Mouse (Mus musculus) heart, adult 9 months (tissue): ENCODE measurements around the gene D11Wsu47e.

Experiments
- DNase-seq, 2 experiments: peaks; one replicate each; pipeline ENCODE4 v3.0.0; 2022; ENCODE audit warnings: low spot score in 2 of 2

Gene D11Wsu47e

DNA sequence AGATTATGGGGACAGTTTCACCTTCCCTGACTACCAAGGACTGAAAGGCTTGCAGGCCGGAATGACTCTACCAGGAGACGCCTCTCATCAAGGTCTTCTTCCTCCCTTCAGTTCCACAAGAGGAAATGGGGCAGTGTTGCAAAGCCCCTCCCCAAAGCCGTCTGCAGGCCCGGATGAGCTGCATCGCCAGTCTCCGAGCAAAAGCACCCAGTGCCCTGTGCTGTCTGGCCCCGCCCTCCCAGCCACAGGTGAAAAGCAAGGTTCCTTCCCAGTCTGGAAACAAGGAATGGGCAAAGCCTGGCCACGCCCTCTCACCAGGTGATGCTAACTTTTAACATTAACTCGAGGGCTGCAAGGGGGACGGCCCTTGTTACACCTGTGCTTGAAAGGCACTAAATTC, 17.6 kb upstream of the D11Wsu47e start:
- DNase-seq: no peak

- no peak for DNase-seq
Observed at GRCm38 (mm10) chr11:113667122-113667521, 17.1 kb upstream of the D11Wsu47e start.

- no peak for DNase-seq
Observed at GRCm38 (mm10) chr11:113667704-113668103, 16.5 kb upstream of the D11Wsu47e start.

GRCm38 (mm10) chr11:113668857-113669256, 15.4 kb upstream of the D11Wsu47e start:
- DNase-seq: no peak

- DNase-seq: no peak
Observed at GRCm38 (mm10) chr11:113669711-113670110, 14.5 kb upstream of the D11Wsu47e start.

DNA sequence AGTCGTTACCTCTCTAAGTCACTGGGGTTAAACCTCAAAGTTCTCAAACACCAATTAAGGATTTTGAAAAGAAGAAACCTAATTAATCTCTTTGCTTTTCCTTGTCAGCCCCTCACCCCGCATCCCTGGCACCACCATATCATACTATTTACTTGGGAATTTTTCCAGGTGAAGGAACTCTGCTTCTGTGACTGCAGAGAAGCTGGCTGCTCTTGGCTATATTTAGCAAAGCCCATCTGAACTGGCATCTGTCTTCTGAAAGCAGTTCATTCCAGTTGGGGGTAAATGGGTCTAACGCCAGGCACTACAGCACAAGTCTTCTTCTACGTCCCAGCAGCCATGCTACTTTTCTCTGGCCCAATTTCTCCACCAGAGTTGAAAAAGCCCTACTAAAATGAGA, 10.6 kb upstream of the D11Wsu47e start:
- DNase-seq: no peak

DNA sequence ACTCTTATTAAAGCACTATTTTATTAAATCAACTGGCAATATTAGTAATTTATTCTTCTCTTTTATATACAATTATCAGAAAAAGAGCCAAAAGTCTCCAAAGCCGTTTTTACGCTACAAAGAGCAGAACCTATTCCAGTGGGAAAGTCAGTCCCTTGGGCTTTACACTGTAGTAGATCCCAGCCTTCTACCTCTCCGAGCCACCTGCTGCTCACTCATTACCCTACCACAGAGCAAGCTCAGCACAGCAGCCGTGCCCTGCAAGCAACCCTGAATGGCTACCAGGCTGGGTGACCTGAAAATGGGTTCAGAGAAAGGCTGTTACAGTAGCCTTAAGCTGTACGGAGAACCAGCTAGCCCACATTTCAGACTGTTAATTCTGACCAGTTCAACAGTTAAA, 9.6 kb upstream of the D11Wsu47e start:
- DNase-seq: no peak

GRCm38 (mm10) chr11:113676847-113677246, 7.4 kb upstream of the D11Wsu47e start:
- no peak for DNase-seq

DNA sequence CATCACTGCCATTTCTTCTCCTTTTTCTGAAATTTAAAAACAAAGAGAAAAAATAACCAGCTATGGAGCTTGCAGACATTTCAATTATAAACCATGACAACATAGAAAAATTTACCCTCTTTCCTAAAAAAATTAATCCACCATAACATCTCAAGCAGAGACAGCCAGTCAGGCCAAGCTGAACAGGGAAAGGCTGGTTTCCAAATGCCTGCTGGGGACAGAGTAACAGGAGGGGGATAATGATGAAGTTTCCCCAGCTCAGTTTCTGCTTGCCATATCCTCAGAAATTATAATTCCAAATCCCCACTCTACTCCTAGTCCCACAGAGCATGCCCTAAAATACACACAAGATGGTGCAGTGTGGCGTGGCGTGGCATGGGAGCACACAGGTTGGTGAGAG, 6.8 kb upstream of the D11Wsu47e start:
- no peak for DNase-seq

DNA sequence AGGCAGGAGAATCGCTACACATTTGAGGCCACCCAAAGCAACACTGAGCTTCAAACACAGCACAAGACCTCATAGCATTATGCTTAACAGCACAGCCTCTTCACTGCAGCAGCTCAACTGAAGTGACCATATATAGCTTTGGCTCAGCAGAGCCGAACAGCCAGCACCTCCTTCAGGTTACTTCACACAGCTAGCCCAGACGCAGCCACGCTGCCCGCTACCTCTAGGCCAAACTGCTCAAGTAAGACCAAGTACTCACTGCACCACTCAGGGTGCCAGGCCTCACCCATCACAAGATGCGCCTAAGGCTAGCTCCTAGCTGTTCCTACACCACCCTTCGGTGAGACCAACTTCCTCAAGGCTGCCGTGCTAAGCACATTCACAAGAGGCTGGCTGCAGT, 5.8 kb upstream of the D11Wsu47e start:
- DNase-seq: peak in 1 of 2 experiments; percentile 14

- DNase-seq: no peak
Observed at GRCm38 (mm10) chr11:113680954-113681353, 3.3 kb upstream of the D11Wsu47e start.

GRCm38 (mm10) chr11:113681979-113682378, 2.2 kb upstream of the D11Wsu47e start:
- DNase-seq: no peak

- peak; percentile 26 to 45 for DNase-seq
Observed at GRCm38 (mm10) chr11:113682897-113683626, 1.1 kb upstream of the D11Wsu47e start.

GRCm38 (mm10) chr11:113683627-113683956, 620 bp upstream of the D11Wsu47e start:
- no peak for DNase-seq

DNA sequence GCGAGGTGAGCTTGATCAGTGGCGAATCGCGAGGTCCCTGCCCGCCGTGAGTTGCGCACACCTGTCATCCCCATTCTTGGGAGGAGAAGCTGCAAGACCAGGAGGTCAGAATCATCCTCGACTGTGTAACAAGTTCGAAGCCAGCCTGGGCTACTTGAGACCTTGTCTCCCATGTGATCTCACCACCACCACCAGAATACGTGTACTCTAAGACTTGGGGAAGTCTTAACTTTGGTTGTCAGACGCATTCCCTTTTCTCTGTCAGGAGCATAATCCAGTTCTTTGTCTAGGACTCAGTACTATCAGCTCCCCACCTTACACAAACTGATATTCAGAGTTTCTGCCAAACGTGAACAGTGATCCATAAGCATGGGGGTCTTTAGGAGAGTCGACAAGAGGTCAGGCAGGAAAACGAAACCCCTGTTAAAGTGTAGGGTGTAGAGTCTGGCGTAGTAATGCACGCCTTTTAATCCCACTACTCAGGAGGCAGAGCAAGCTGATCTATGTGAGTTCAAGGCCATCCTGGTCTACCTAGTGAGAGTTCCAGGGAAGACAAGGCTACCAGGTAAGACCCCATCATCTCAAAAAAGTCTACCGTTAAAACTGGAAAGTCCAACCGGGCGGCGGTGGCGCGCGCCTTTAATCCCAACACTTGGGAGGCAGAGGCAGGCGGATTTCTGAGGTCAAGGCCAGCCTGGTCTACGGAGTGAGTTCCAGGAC, 655 bp downstream of the D11Wsu47e start:
- DNase-seq: no peak

DNA sequence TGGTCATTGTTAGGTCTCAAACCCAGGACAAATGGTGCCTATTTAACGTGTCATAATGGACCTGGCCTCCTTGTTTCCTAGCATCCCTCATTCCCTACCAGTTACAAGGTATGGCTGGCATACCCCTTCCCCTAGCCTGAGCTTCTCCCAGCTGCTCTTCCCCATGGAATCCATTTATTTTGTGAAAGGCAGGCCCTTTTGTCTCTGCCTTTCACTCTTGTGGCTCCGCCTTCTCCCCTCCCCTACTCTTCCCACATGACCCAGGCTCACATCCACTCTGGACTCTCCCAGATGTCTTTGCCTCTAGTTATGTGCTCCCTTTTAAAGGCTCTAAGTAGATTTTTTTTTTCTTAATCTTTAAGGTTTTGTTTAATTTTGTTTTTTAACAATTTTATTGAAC, 2.8 kb downstream of the D11Wsu47e start:
- DNase-seq: no peak

GRCm38 (mm10) chr11:113690506-113690905, 6.3 kb downstream of the D11Wsu47e start:
- no peak for DNase-seq

DNA sequence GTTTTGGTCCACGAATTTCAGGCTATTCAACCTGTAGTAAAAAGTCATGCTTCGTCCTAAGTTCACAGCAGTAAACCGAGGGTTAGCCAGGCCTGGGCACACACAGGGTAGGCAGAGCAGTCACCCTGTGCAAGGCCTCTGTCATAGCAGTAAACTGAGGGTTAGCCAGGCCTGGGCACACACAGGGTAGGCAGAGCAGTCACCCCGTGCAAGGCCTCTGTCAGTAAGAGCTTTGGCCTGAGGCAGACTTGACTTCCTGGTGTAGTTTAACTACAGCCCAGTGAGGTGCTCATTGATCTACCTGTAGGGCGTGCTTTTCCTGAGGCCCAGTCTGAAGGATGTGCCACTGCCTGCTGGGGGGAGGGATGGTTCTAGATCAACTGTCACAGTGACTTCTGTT, 7.1 kb downstream of the D11Wsu47e start:
- DNase-seq: no peak

- no peak for DNase-seq
Observed at GRCm38 (mm10) chr11:113691851-113692250, 7.6 kb downstream of the D11Wsu47e start.

GRCm38 (mm10) chr11:113697571-113697970, 13.4 kb downstream of the D11Wsu47e start:
- no peak for DNase-seq

DNA sequence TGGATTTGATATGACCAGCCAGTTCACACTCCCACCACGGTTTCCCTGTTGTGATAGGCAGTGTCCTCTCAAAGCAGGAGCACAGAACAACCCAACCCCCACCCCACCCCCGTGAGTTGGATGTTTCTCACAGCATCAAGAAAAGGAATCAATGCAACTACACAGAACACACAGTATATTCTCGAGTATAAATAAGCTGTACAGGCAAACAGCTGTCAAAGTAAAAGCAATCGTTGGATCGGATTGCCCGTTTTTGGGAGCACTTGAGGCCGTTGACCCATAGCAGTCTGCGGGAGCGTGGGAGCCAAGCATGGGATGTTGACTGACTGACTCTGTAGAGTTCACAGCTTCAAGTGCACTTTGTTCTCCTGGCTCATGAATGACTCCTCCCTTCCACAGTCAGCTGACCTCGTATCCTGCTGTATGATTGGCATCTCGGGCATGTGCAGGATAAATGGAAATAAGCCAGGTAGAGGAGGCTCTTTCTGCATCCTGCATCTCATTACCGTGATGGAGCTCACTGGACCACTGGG, 13.9 kb downstream of the D11Wsu47e start:
- peak; percentile 45 to 60 for DNase-seq

- DNase-seq: no peak
Observed at GRCm38 (mm10) chr11:113699643-113700042, 15.4 kb downstream of the D11Wsu47e start.

DNA sequence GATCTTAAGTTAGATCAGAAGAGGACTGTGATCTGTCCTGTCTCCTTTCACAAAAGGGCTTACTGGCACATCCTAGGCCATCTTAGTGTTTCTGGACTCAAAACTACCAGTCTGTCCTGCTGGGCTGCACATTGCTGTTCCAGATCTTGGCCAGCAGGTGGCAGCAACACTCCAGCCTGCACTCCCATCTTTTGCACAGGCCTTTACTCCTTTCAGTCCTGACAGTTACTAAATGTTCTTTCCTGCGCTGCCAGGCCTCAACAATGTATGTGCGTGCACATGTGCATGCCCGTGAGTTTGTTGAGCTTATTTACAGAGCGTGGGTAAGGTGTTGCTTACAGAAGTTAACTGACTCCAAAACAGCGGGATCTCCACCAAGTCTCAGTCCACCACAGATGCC, 19.5 kb downstream of the D11Wsu47e start:
- DNase-seq: peak; percentile 57 to 70
